Mouse (Mus musculus) CH12.LX (cell line): ENCODE data around the gene Eml6. TPM values are rescaled to one million over a fixed set of nuclear protein-coding genes. Genes with fewer than 3 reads are reported as not detected.

ENCODE experiments used
- DNase-seq: peaks from one replicate; pipeline ENCODE4 v3.0.0-alpha.2; 2013; ENCODE audit errors: extremely low read depth
- H3K27ac ChIP-seq: 2 replicates; pipeline ENCODE4 v1.5.1; 2012; ENCODE audit warnings: low read depth, mild to moderate bottlenecking, control low read depth, moderate library complexity; ENCODE audit not compliant: insufficient read depth
- H3K27me3 ChIP-seq: replicated peaks from 2 replicates; pipeline ENCODE3; 2012; ENCODE audit warnings: inconsistent platforms
- H3K36me3 ChIP-seq, 2 experiments: replicated peaks in 1 of 2; 2 replicates each; pipeline versions ENCODE3 to v1.6.1; 2012; ENCODE audit warnings: inconsistent platforms in 1 of 2, low read length in 1 of 2, mild to moderate bottlenecking in 1 of 2, mixed read lengths in 1 of 2, moderate library complexity in 1 of 2; ENCODE audit not compliant: control insufficient read depth in 1 of 2, insufficient read depth in 1 of 2
- H3K4me1 ChIP-seq, 2 experiments: 2 replicates each; pipeline ENCODE4 v1.6.1; 2012; ENCODE audit warnings: inconsistent platforms in 1 of 2, moderate library complexity in 1 of 2; ENCODE audit not compliant: insufficient read depth in 2 of 2, control insufficient read depth in 1 of 2
- H3K4me2 ChIP-seq: 2 replicates; pipeline ENCODE4 v1.6.1; 2012; ENCODE audit warnings: low read depth, mild to moderate bottlenecking, control low read depth; ENCODE audit not compliant: poor library complexity, insufficient read depth, severe bottlenecking
- H3K4me3 ChIP-seq, 3 experiments: fragments of 150-350 bp in 1 of 3; sonication (generic) in 1 of 3; replicated peaks in 1 of 3; 2 replicates each; pipeline versions ENCODE3 to v1.5.1; 2011 to 2012; ENCODE audit warnings: low read depth in 2 of 3, low read length in 2 of 3, mild to moderate bottlenecking in 2 of 3, moderate library complexity in 2 of 3, control low read depth in 1 of 3, improper control_type of control experiment in 1 of 3, inconsistent platforms in 1 of 3, mixed read lengths in 1 of 3; ENCODE audit not compliant: poor library complexity in 1 of 3
- H3K79me2 ChIP-seq: replicated peaks from 2 replicates; pipeline ENCODE4 v1.6.1; 2012; ENCODE audit warnings: mild to moderate bottlenecking, moderate library complexity; ENCODE audit not compliant: control insufficient read depth, poor library complexity, insufficient read depth, severe bottlenecking; ENCODE audit errors: extremely low read depth
- H3K9ac ChIP-seq: 2 replicates; pipeline ENCODE4 v1.6.1; 2012; ENCODE audit warnings: low read depth, mild to moderate bottlenecking, control low read depth, moderate library complexity; ENCODE audit not compliant: insufficient read depth
- H3K9me3 ChIP-seq: replicated peaks from 2 replicates; pipeline ENCODE3; 2012; ENCODE audit warnings: low read length, inconsistent platforms, mixed read lengths
- BHLHE40 ChIP-seq: IDR thresholded peaks from 2 replicates; pipeline ENCODE4 v1.6.1; 2011; ENCODE audit warnings: mild to moderate bottlenecking, low read depth, low read length, improper control_type of control experiment
- CHD1 ChIP-seq: IDR thresholded peaks from 2 replicates; pipeline ENCODE4 v1.6.1; 2012; ENCODE audit warnings: low read depth, low read length, improper control_type of control experiment, inconsistent platforms
- CHD2 ChIP-seq: IDR thresholded peaks from 2 replicates; pipeline ENCODE4 v1.6.1; 2011; ENCODE audit warnings: low read length, improper control_type of control experiment
- CTCF ChIP-seq, 2 experiments: IDR thresholded peaks in 1 of 2; conservative IDR thresholded peaks in 1 of 2; 2 replicates each; pipeline ENCODE4 v1.5.1; 2011 to 2012; ENCODE audit warnings: low read depth in 2 of 2, low read length in 2 of 2, improper control_type of control experiment in 1 of 2, inconsistent platforms in 1 of 2, mild to moderate bottlenecking in 1 of 2, moderate library complexity in 1 of 2
- E2F4 ChIP-seq: IDR thresholded peaks from 2 replicates; pipeline ENCODE4 v1.6.1; 2011; ENCODE audit warnings: low read depth, low read length, improper control_type of control experiment; ENCODE audit not compliant: insufficient replicate concordance
- ELF1 ChIP-seq: IDR thresholded peaks from 2 replicates; pipeline ENCODE4 v1.6.1; 2014; ENCODE audit warnings: low read depth, mild to moderate bottlenecking, inconsistent platforms, low read length, improper control_type of control experiment
- EP300 ChIP-seq: IDR thresholded peaks from 2 replicates; pipeline ENCODE4 v1.6.1; 2011; ENCODE audit warnings: low read length, improper control_type of control experiment
- ETS1 ChIP-seq: conservative IDR thresholded peaks from 2 replicates; pipeline ENCODE4 v1.6.1; 2012; ENCODE audit warnings: low read depth, mild to moderate bottlenecking, inconsistent platforms, low read length, improper control_type of control experiment, moderate library complexity
- HCFC1 ChIP-seq: IDR thresholded peaks from 2 replicates; pipeline ENCODE4 v1.6.1; 2012; ENCODE audit warnings: low read depth, mild to moderate bottlenecking, inconsistent platforms, low read length, improper control_type of control experiment
- IRF4 ChIP-seq: IDR thresholded peaks from 2 replicates; pipeline ENCODE4 v1.6.1; 2014; ENCODE audit warnings: low read depth, mild to moderate bottlenecking, inconsistent platforms, low read length, improper control_type of control experiment
- JUN ChIP-seq: IDR thresholded peaks from 2 replicates; pipeline ENCODE4 v1.6.1; 2011; ENCODE audit warnings: low read depth, mild to moderate bottlenecking, low read length, improper control_type of control experiment, moderate library complexity; ENCODE audit not compliant: insufficient read depth
- JUND ChIP-seq: conservative IDR thresholded peaks from 2 replicates; pipeline ENCODE4 v1.6.1; 2011; ENCODE audit warnings: low read depth, low read length, improper control_type of control experiment
- MAFK ChIP-seq: IDR thresholded peaks from 2 replicates; pipeline ENCODE4 v1.6.1; 2011; ENCODE audit warnings: low read length, improper control_type of control experiment; ENCODE audit not compliant: insufficient replicate concordance
- MAZ ChIP-seq: IDR thresholded peaks from 2 replicates; pipeline ENCODE4 v1.6.1; 2012; ENCODE audit warnings: low read depth, mild to moderate bottlenecking, inconsistent platforms, low read length, improper control_type of control experiment, moderate library complexity
- MEF2A ChIP-seq: IDR thresholded peaks from 2 replicates; pipeline ENCODE4 v1.6.1; 2014; ENCODE audit warnings: low read depth, mild to moderate bottlenecking, inconsistent platforms, low read length, improper control_type of control experiment, borderline replicate concordance
- MXI1 ChIP-seq: IDR thresholded peaks from 2 replicates; pipeline ENCODE4 v1.6.1; 2011; ENCODE audit warnings: mild to moderate bottlenecking, low read depth, low read length, improper control_type of control experiment
- MYC ChIP-seq: IDR thresholded peaks from 2 replicates; pipeline ENCODE4 v1.6.1; 2011; ENCODE audit warnings: low read depth, mild to moderate bottlenecking, improper control_type of control experiment, low read length
- NRF1 ChIP-seq: IDR thresholded peaks from 2 replicates; pipeline ENCODE4 v1.6.1; 2014; ENCODE audit warnings: low read depth, mild to moderate bottlenecking, inconsistent platforms, low read length, improper control_type of control experiment, moderate library complexity
- POLR2A ChIP-seq: IDR thresholded peaks from 2 replicates; pipeline ENCODE4 v1.6.1; 2011; ENCODE audit warnings: low read depth, mild to moderate bottlenecking, improper control_type of control experiment, low read length
- POLR2AphosphoS2 ChIP-seq: IDR thresholded peaks from 2 replicates; pipeline ENCODE4 v1.6.1; 2011; ENCODE audit warnings: low read depth, low read length, improper control_type of control experiment
- RAD21 ChIP-seq: IDR thresholded peaks from 2 replicates; pipeline ENCODE4 v1.6.1; 2011; ENCODE audit warnings: low read depth, mild to moderate bottlenecking, low read length, improper control_type of control experiment, moderate library complexity
- RCOR1 ChIP-seq: conservative IDR thresholded peaks from 2 replicates; pipeline ENCODE4 v1.6.1; 2012; ENCODE audit warnings: low read depth, mild to moderate bottlenecking, inconsistent platforms, low read length, improper control_type of control experiment
- SIN3A ChIP-seq: IDR thresholded peaks from 2 replicates; pipeline ENCODE4 v1.6.1; 2012; ENCODE audit warnings: low read length, improper control_type of control experiment, inconsistent platforms
- SMC3 ChIP-seq: IDR thresholded peaks from 2 replicates; pipeline ENCODE4 v1.6.1; 2011; ENCODE audit warnings: low read depth, low read length, improper control_type of control experiment
- TBP ChIP-seq: conservative IDR thresholded peaks from 2 replicates; pipeline ENCODE4 v1.6.1; 2011; ENCODE audit warnings: low read depth, low read length, improper control_type of control experiment
- TCF12 ChIP-seq: IDR thresholded peaks from 2 replicates; pipeline ENCODE4 v1.6.1; 2014; ENCODE audit warnings: low read depth, mild to moderate bottlenecking, inconsistent platforms, low read length, improper control_type of control experiment
- UBTF ChIP-seq: IDR thresholded peaks from 2 replicates; pipeline ENCODE4 v1.6.1; 2012; ENCODE audit warnings: low read depth, mild to moderate bottlenecking, inconsistent platforms, low read length, improper control_type of control experiment, moderate library complexity
- USF1 ChIP-seq: IDR thresholded peaks from 2 replicates; pipeline ENCODE4 v1.6.1; 2014; ENCODE audit warnings: low read depth, mild to moderate bottlenecking, inconsistent platforms, low read length, improper control_type of control experiment
- ZC3H11A ChIP-seq: IDR thresholded peaks from 2 replicates; pipeline ENCODE4 v1.6.1; 2012; ENCODE audit warnings: low read depth, mild to moderate bottlenecking, inconsistent platforms, low read length, improper control_type of control experiment
- ZKSCAN1 ChIP-seq: IDR thresholded peaks from 2 replicates; pipeline ENCODE4 v1.6.1; 2012; ENCODE audit warnings: low read depth, inconsistent platforms, low read length, improper control_type of control experiment, borderline replicate concordance
- ZMIZ1 ChIP-seq: IDR thresholded peaks from 2 replicates; pipeline ENCODE4 v1.6.1; 2012; ENCODE audit warnings: low read depth, mild to moderate bottlenecking, inconsistent platforms, low read length, improper control_type of control experiment
- ZNF384 ChIP-seq: IDR thresholded peaks from 2 replicates; pipeline ENCODE4 v1.6.1; 2012; ENCODE audit warnings: low read depth, low read length, improper control_type of control experiment, inconsistent platforms
- dilution Hi-C: fragments of 300-500 bp; cut with MboI; formaldehyde crosslinking; loops from 2 replicates; pipeline ENCODE4 v1.14.3; 2020; ENCODE audit warnings: low sequenced_read_pairs; ENCODE audit not compliant: extremely low pct_unique_long_range_greater_than_20kb, extremely low pct_ligation_motif_present
- in situ Hi-C: fragments of 300-500 bp; cut with MboI; formaldehyde crosslinking; loops from 3 replicates; pipeline ENCODE4 v1.14.3; 2019; ENCODE audit warnings: low sequenced_read_pairs, low pct_ligation_motif_present, low pct_unique_long_range_greater_than_20kb, mixed read lengths
- polyA plus RNA-seq: library from polyadenylated mRNA; unstranded; fragments of >175 nt; gene quantifications from 2 replicates; pipeline ENCODE4 v1.2.1, GENCODE M21; 2012; ENCODE audit warnings: low read depth; ENCODE audit not compliant: insufficient read length
- total RNA-seq, 2 experiments: library from RNA; depleted of rRNA; stranded (reverse); fragments of 300-350 nt in 1 of 2; fragments of >200 nt in 1 of 2; gene quantifications; 2 replicates each; pipeline ENCODE4 v1.2.3; 2012 to 2014

Eml6 gene
- total and polyA plus RNA-seq, 3 experiments = 3.1 to 3.7 (median 3.2) TPM

GRCm38 (mm10) chr11:29779409-29780026 lies 246.3 kb downstream of the Eml6 start:
- no peak overlapping the region for H3K9ac ChIP-seq
- in situ Hi-C loops (no loop called here), dilution Hi-C loops (no loop called here)
- no peaks in the 10 kb centered on the region for H3K27me3 ChIP-seq
- H3K4me1 ChIP-seq = peaks cover 19 to 65% of the 10 kb centered on the region in 2 experiments
- peaks cover 3% of the 10 kb centered on the region for H3K9me3 ChIP-seq
- H3K79me2 ChIP-seq = no peaks in the 10 kb centered on the region
- no peak overlapping the region for H3K4me3 ChIP-seq
- H3K36me3 ChIP-seq = peaks cover 0 to 11% of the 10 kb centered on the region in 2 experiments
- peak overlapping the region; percentile 32; the same call in 1 of the 2 replicates for H3K27ac ChIP-seq
- DNase-seq = peak; percentile 96
- H3K4me2 ChIP-seq = peak overlapping the region; percentile 69
- no peak for TF ChIP-seq CTCF (conservative IDR thresholded peaks at IDR 0.05 in 1 of 2, IDR thresholded peaks at IDR 0.05 in 1 of 2; ENCODE audit: low read depth in 2 of 2, low read length in 2 of 2)
- TF ChIP-seq RAD21 = peak; percentile 15
- TF ChIP-seq POLR2AphosphoS2 = no peak
- 0 out of 2 replicates have a peak, but pooled peaks have one; percentile 23 for TF ChIP-seq E2F4
- peak; percentile 94 for TF ChIP-seq MEF2A
- peak; percentile 91 for TF ChIP-seq IRF4
- no peak for TF ChIP-seq UBTF
- peak; percentile 84 for TF ChIP-seq JUND
- peak; percentile 91 for TF ChIP-seq CHD2
- peak; percentile 97 for TF ChIP-seq RCOR1
- TF ChIP-seq ETS1 = peak; percentile 92
- no peak for TF ChIP-seq ZMIZ1
- TF ChIP-seq ZC3H11A = no peak
- peak; percentile 25; the same call in 1 of the 2 replicates for TF ChIP-seq POLR2A
- TF ChIP-seq TCF12 = peak; percentile 93
- peak; percentile 58; the same call in 1 of the 2 replicates for TF ChIP-seq MYC
- peak; percentile 81; the same call in 1 of the 2 replicates for TF ChIP-seq SIN3A
- 0 out of 2 replicates have a peak, but pooled peaks have one; percentile 39 for TF ChIP-seq ELF1
- peak; percentile 89 for TF ChIP-seq MAFK
- no peak for TF ChIP-seq USF1
- TF ChIP-seq NRF1 = 0 out of 2 replicates have a peak, but pooled peaks have one; percentile 36
- peak; percentile 21 for TF ChIP-seq SMC3
- TF ChIP-seq EP300 = peak; percentile 95
- no peak for TF ChIP-seq ZKSCAN1
- TF ChIP-seq HCFC1 = peak; percentile 41; the same call in 1 of the 2 replicates
- peak; percentile 59; the same call in 1 of the 2 replicates for TF ChIP-seq JUN
- peak; percentile 76 for TF ChIP-seq MXI1
- TF ChIP-seq BHLHE40 = peak; percentile 94
- TF ChIP-seq ZNF384 = peak; percentile 68; the same call in 1 of the 2 replicates
- TF ChIP-seq CHD1 = peak; percentile 80; the same call in 1 of the 2 replicates
- peak; percentile 86; the same call in 1 of the 2 replicates for TF ChIP-seq MAZ
- peak; percentile 75; the same call in 1 of the 2 replicates for TF ChIP-seq TBP
